In the genomic region with DNA sequence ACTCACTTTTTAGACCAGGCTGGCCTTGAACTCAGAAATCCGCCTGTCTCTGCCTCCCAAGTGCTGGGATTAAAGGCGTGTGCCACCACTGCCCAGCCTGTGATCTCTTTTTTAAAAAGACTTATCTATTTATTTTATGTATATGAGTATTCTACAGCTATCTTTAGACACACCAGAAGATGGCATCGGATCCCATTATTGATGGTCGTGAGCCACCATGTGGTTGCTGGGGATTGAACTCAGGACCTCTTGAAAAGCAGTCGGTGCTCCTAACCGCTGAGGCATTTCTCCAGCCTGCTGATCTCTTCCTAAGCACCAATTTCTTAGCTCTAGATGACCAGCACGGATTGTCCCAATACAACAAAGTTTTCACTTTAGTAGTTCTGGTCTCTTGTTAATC, we compare ENCODE assay signal across 24 mouse cellular contexts. TPM values are rescaled to one million over a fixed set of nuclear protein-coding genes. Genes with fewer than 3 reads are reported as not detected.
DNase-seq lines count a peak whose midpoint lies in the region; ATAC-seq and TF ChIP-seq lines count a peak whose summit lies in the region.
"Had no signal": no experiment of that assay in that cellular context is flagged by ENCODE, and none has a peak within 500 bp of the region (broad histone marks: within the 10 kb centered on the region; RNA-seq: fewer than 3 reads in every experiment).

No protein-coding gene starts in this region.

- H3K9me3 ChIP-seq in CH12.LX (replicated peaks; ENCODE audit: low read length): no peaks in the 10 kb centered on the region
- H3K9me3 ChIP-seq: G1E had no signal

- H3K9ac ChIP-seq in CH12.LX (ENCODE audit: insufficient read depth, low read depth): no peak overlapping the region

- H3K36me3 ChIP-seq in CH12.LX (replicated peaks in 1 of 2; ENCODE audit: control insufficient read depth in 1 of 2, insufficient read depth in 1 of 2, low read length in 1 of 2): peaks cover 5 to 18% of the 10 kb centered on the region in 2 experiments

- H3K4me2 ChIP-seq in CH12.LX (ENCODE audit: insufficient read depth, low read depth, poor library complexity, severe bottlenecking): no peak overlapping the region

- peak; percentile 39 for TF ChIP-seq RAD21 in CH12.LX (IDR thresholded peaks at IDR 0.05; ENCODE audit: low read depth, low read length)

- H3K4me3 ChIP-seq in CH12.LX (replicated peaks in 1 of 3; ENCODE audit: low read depth in 2 of 3, low read length in 2 of 3, poor library complexity in 1 of 3): no peak overlapping the region

- no peak for TF ChIP-seq EP300 in CH12.LX (IDR thresholded peaks at IDR 0.05; ENCODE audit: low read length)

- TF ChIP-seq CTCF in CH12.LX (conservative IDR thresholded peaks at IDR 0.05 in 1 of 2, IDR thresholded peaks at IDR 0.05 in 1 of 2; ENCODE audit: low read depth in 2 of 2, low read length in 2 of 2): peak in 1 of 2 experiments; percentile 58; a peak in 2 of 4 replicates

- H3K79me2 ChIP-seq in CH12.LX (replicated peaks; ENCODE audit: control insufficient read depth, extremely low read depth, insufficient read depth, poor library complexity, severe bottlenecking): no peaks in the 10 kb centered on the region

- TF ChIP-seq POLR2A in CH12.LX (IDR thresholded peaks at IDR 0.05; ENCODE audit: low read depth, low read length): no peak

- in situ Hi-C loops in CH12.LX (cut with MboI; ENCODE audit: low pct_ligation_motif_present, low pct_unique_long_range_greater_than_20kb, low sequenced_read_pairs): no loop called here

- peaks cover 0 to 7% of the 10 kb centered on the region in 2 experiments; a peak in 2 of 4 replicates for H3K4me1 ChIP-seq in CH12.LX (ENCODE audit: control insufficient read depth in 1 of 2, insufficient read depth in 2 of 2)

- no peak overlapping the region for H3K27ac ChIP-seq in CH12.LX (ENCODE audit: insufficient read depth, low read depth)

- dilution Hi-C loops in CH12.LX (cut with MboI; ENCODE audit: extremely low pct_ligation_motif_present, extremely low pct_unique_long_range_greater_than_20kb, low sequenced_read_pairs): no loop called here

- ATAC-seq in erythroid progenitor cell, adult 5-6 weeks (replicated peaks; ENCODE audit: low FRiP score, poor library complexity, severe bottlenecking): no peak
- ATAC-seq: activated CD4-positive, CD25-positive, alpha-beta regulatory T cell, adult 4 months; CD4-positive, CD25-positive, alpha-beta regulatory T cell, adult 4 months; Patski had no signal

- DNase-seq in heart, adult 11 months: peak; percentile 68
- DNase-seq in heart, postnatal 4 days: no peak
- no peak for DNase-seq in CH12.LX (ENCODE audit: extremely low read depth)
- DNase-seq: adrenal gland, adult 2 months; adrenal gland, adult 8-10 months; adrenal gland, postnatal 10 days; adrenal gland, postnatal 14 days; adrenal gland, postnatal 25 days; adrenal gland, postnatal 36 days; B cell, adult 2 months; cerebellum, adult 11 months; cerebellum, adult 11-12 months; cerebellum, adult 18-20 months; cerebellum, adult 2 months had no signal

- no peaks in the 10 kb centered on the region for H3K27me3 ChIP-seq in CH12.LX (replicated peaks)
- H3K27me3 ChIP-seq: Patski had no signal

TF ChIP-seq in CH12.LX, 34 proteins besides CTCF, POLR2A, EP300 and RAD21:
- TF ChIP-seq ZNF384 (IDR thresholded peaks at IDR 0.05; ENCODE audit: low read depth, low read length) (peak; percentile 34; the same call in 1 of the 2 replicates), SIN3A (IDR thresholded peaks at IDR 0.05; ENCODE audit: low read length) (no peak), SMC3 (IDR thresholded peaks at IDR 0.05; ENCODE audit: low read depth, low read length) (peak; percentile 39)

RNA-seq across cellular contexts. Expression of a gene that starts 24.3 kb away (rescaled TPM):
- total RNA-seq in heart, postnatal 4 days (2021): not detected
- total RNA-seq in CH12.LX (2012; rRNA removed) (not detected in 2 replicates), CH12.LX (2014; rRNA removed) (not detected in 2 replicates)
- polyA plus RNA-seq in CH12.LX (2012; ENCODE audit: insufficient read length, low read depth): not detected in 2 replicates
- total RNA-seq in erythroid progenitor cell, adult 5-6 weeks (2015; ENCODE audit: low replicate concordance): not detected in 2 replicates
- total RNA-seq in erythroid progenitor cell, adult 5-6 weeks (2017; ENCODE audit: low replicate concordance): not detected in 2 replicates
- total RNA-seq: adrenal gland, adult 18-20 months; adrenal gland, adult 2 months; adrenal gland, adult 8-10 months; adrenal gland, postnatal 25 days; adrenal gland, postnatal 36 days; ES-E14; MEL had no signal
- polyA plus RNA-seq: activated CD4-positive, CD25-positive, alpha-beta regulatory T cell, adult 4 months; adrenal gland, adult 2 months; brain, embryonic 14.5 days; C2C12; cerebellum, adult 2 months; G1E; Patski had no signal

RNA-seq across cellular contexts. Expression of a gene that starts 30.0 kb away (rescaled TPM):
- 10 to 100 TPM; 15.8 to 17.0 TPM for total RNA-seq in heart, postnatal 4 days (2021)
- 16.9 and 18.7 TPM in 2 replicates for total RNA-seq in CH12.LX (2012; rRNA removed)
- 13.7 and 14.5 TPM in 2 replicates for total RNA-seq in CH12.LX (2014; rRNA removed)
- polyA plus RNA-seq in CH12.LX (2012; ENCODE audit: insufficient read length, low read depth): 7.4 and 9.2 TPM in 2 replicates
- 7.1 and 11.2 TPM in 2 replicates for total RNA-seq in erythroid progenitor cell, adult 5-6 weeks (2015; ENCODE audit: low replicate concordance)
- total RNA-seq in erythroid progenitor cell, adult 5-6 weeks (2017; ENCODE audit: low replicate concordance): 5.4 and 8.0 TPM in 2 replicates

RNA-seq across cellular contexts. Expression of a gene that starts 30.2 kb away (rescaled TPM):
- 10 to 100 TPM; 52.8 to 53.2 TPM for total RNA-seq in heart, postnatal 4 days (2021)
- total RNA-seq in CH12.LX (2012; rRNA removed) (305 and 307 TPM in 2 replicates), CH12.LX (2014; rRNA removed) (390 and 444 TPM in 2 replicates)
- polyA plus RNA-seq in CH12.LX (2012; ENCODE audit: insufficient read length, low read depth): 298 and 328 TPM in 2 replicates
- total RNA-seq in erythroid progenitor cell, adult 5-6 weeks (2015; ENCODE audit: low replicate concordance): 16.9 and 35.6 TPM in 2 replicates
- 16.0 and 29.3 TPM in 2 replicates for total RNA-seq in erythroid progenitor cell, adult 5-6 weeks (2017; ENCODE audit: low replicate concordance)

Comparison
In these comparisons a context has a peak if more than half of its experiments do, and no peak if none do; other contexts are left out.
1. RNA of a gene that starts 30.2 kb away (total RNA-seq): 305 to 444 TPM in CH12.LX; 52.8 to 53.2 TPM in heart, postnatal 4 days and 16.0 to 35.6 TPM in erythroid progenitor cell, adult 5-6 weeks; every median in the first group is over 4 times any median in the second.